ENCODE assay signal across 22 mouse cellular contexts in the genomic region with DNA sequence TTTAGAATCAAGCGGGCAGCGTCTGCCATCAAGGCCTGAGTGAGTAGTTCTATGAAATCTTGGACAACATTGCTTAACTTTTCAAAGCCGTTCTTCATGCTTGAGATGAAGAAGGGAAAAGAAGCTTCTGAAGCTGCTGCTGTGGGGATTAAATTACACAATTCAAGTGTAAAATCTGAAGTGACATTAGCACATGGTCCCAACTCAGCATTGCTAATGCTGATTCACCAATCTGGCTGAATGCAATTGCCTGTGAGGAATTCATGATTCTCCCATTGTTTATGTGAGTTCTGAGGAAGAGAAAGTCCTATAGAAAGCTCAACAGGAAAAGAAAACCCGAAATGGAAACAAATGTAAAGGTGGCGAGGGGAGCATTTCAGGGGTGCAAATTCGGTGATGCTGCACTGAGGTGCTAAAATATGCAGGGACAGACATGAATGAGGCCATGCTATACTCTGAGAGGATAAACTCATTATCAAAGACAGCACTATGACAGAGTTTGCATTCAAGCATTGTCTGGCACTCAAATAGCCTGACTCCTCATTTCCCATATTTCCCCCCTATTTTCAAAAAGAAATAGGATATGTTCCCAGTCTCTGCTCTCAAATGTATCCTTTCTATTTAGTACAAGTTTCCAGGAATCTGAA.
DNase-seq lines count a peak whose midpoint lies in the region; ATAC-seq and TF ChIP-seq lines count a peak whose summit lies in the region.
"Had no signal": no experiment of that assay in that cellular context is flagged by ENCODE, and none has a peak within 500 bp of the region (broad histone marks: within the 10 kb centered on the region; RNA-seq: fewer than 3 reads in every experiment).

No protein-coding gene starts in this region.

- no peaks in the 10 kb centered on the region for H3K9me3 ChIP-seq in embryonic facial prominence, embryonic 14.5 days (ENCODE audit: control insufficient read depth, low read length)
- H3K9me3 ChIP-seq in embryonic facial prominence, embryonic 10.5 days, result no peaks in the 10 kb centered on the region
- H3K9me3 ChIP-seq in forebrain, embryonic 16.5 days (ENCODE audit: control insufficient read depth, low read length), result no peaks in the 10 kb centered on the region
- H3K9me3 ChIP-seq in midbrain, postnatal 0 days (ENCODE audit: low read length), result no peaks in the 10 kb centered on the region
- H3K9me3 ChIP-seq in intestine, embryonic 15.5 days, result no peaks in the 10 kb centered on the region
- H3K9me3 ChIP-seq: embryonic facial prominence, embryonic 12.5 days; G1E; heart, embryonic 12.5 days; kidney, embryonic 15.5 days; limb, embryonic 13.5 days; liver, embryonic 13.5 days; neural tube, embryonic 15.5 days had no signal

- ATAC-seq in embryonic facial prominence, embryonic 14.5 days (ENCODE audit: low read depth), result no peak
- peak; percentile 78 for ATAC-seq in forebrain, embryonic 16.5 days
- ATAC-seq in midbrain, postnatal 0 days (ENCODE audit: low FRiP score), result no peak
- ATAC-seq in intestine, embryonic 15.5 days, result no peak
- ATAC-seq: intestine, postnatal 0 days had no signal

- no peak for TF ChIP-seq CTCF in midbrain, postnatal 0 days (IDR thresholded peaks at IDR 0.05)

- no peak overlapping the region for H3K9ac ChIP-seq in embryonic facial prominence, embryonic 14.5 days (ENCODE audit: low read depth, low read length)
- no peak overlapping the region for H3K9ac ChIP-seq in forebrain, embryonic 16.5 days (replicated peaks; ENCODE audit: low read depth, low read length)
- H3K9ac ChIP-seq in midbrain, postnatal 0 days (replicated peaks; ENCODE audit: low read length, poor library complexity, severe bottlenecking), result no peak overlapping the region
- no peak overlapping the region for H3K9ac ChIP-seq in intestine, embryonic 15.5 days
- H3K9ac ChIP-seq: embryonic facial prominence, embryonic 12.5 days; heart, embryonic 12.5 days; hindbrain, embryonic 14.5 days; kidney, embryonic 15.5 days; limb, embryonic 13.5 days; liver, embryonic 13.5 days; lung, embryonic 14.5 days; neural tube, embryonic 15.5 days had no signal

- WGBS in embryonic facial prominence, embryonic 14.5 days, result 66% methylated on average over 6 of the region's 6 CpGs
- 76% methylated on average over 6 of the region's 6 CpGs for WGBS in embryonic facial prominence, embryonic 10.5 days
- 44% methylated on average over 6 of the region's 6 CpGs for WGBS in forebrain, embryonic 16.5 days
- 24% methylated on average over 6 of the region's 6 CpGs for WGBS in midbrain, postnatal 0 days
- WGBS in intestine, embryonic 15.5 days, result 75% methylated on average over 6 of the region's 6 CpGs

- DNase-seq in embryonic facial prominence, embryonic 14.5 days (ENCODE audit: low spot score), result peak; percentile 47
- DNase-seq in embryonic facial prominence, embryonic 10.5 days (ENCODE audit: low spot score), result no peak
- DNase-seq in brain, adult 2 months (ENCODE audit: low read depth, low spot score), result peak; percentile 14
- peak; percentile 61 for DNase-seq in midbrain, postnatal 0 days (ENCODE audit: low spot score)
- no peak for DNase-seq in layer of hippocampus, adult 11-12 months (ENCODE audit: low spot score)
- DNase-seq: adrenal gland, postnatal 25 days; cerebellum, adult 18-20 months; kidney, postnatal 4 days; liver, embryonic 13.5 days; lung, embryonic 14.5 days; lung, postnatal 36 days; right cerebral cortex, postnatal 4 days had no signal

- no peak overlapping the region for H3K4me2 ChIP-seq in embryonic facial prominence, embryonic 14.5 days (ENCODE audit: low read depth, low read length)
- no peak overlapping the region for H3K4me2 ChIP-seq in forebrain, embryonic 16.5 days (ENCODE audit: low read length)
- H3K4me2 ChIP-seq in midbrain, postnatal 0 days (ENCODE audit: low read depth, low read length, poor library complexity, severe bottlenecking), result no peak overlapping the region
- no peak overlapping the region for H3K4me2 ChIP-seq in intestine, embryonic 15.5 days (replicated peaks)
- H3K4me2 ChIP-seq: embryonic facial prominence, embryonic 12.5 days; heart, embryonic 12.5 days; hindbrain, embryonic 14.5 days; kidney, embryonic 15.5 days; limb, embryonic 13.5 days; liver, embryonic 13.5 days; lung, embryonic 14.5 days; neural tube, embryonic 15.5 days had no signal

- H3K27me3 ChIP-seq in embryonic facial prominence, embryonic 14.5 days (replicated peaks; ENCODE audit: control insufficient read depth, insufficient read depth, low read length), result no peaks in the 10 kb centered on the region
- H3K27me3 ChIP-seq in embryonic facial prominence, embryonic 10.5 days (replicated peaks; ENCODE audit: low read depth, poor library complexity, severe bottlenecking), result no peaks in the 10 kb centered on the region
- no peaks in the 10 kb centered on the region for H3K27me3 ChIP-seq in forebrain, embryonic 16.5 days (replicated peaks; ENCODE audit: control insufficient read depth, insufficient read depth, low read length)
- no peaks in the 10 kb centered on the region for H3K27me3 ChIP-seq in midbrain, postnatal 0 days (ENCODE audit: insufficient read depth, low read length)
- H3K27me3 ChIP-seq in intestine, embryonic 15.5 days (replicated peaks), result no peaks in the 10 kb centered on the region
- H3K27me3 ChIP-seq: embryonic facial prominence, embryonic 12.5 days; heart, embryonic 12.5 days; kidney, embryonic 15.5 days; limb, embryonic 13.5 days; liver, embryonic 13.5 days; neural tube, embryonic 15.5 days had no signal

- no peaks in the 10 kb centered on the region for H3K4me1 ChIP-seq in embryonic facial prominence, embryonic 14.5 days (ENCODE audit: control insufficient read depth, insufficient read depth, low read length)
- H3K4me1 ChIP-seq in embryonic facial prominence, embryonic 10.5 days, result no peaks in the 10 kb centered on the region
- no peaks in the 10 kb centered on the region for H3K4me1 ChIP-seq in forebrain, embryonic 16.5 days (replicated peaks; ENCODE audit: control insufficient read depth, insufficient read depth, low read length)
- no peaks in the 10 kb centered on the region for H3K4me1 ChIP-seq in midbrain, postnatal 0 days (ENCODE audit: insufficient read depth, low read length)
- no peaks in the 10 kb centered on the region for H3K4me1 ChIP-seq in intestine, embryonic 15.5 days (replicated peaks)
- H3K4me1 ChIP-seq: embryonic facial prominence, embryonic 12.5 days; heart, embryonic 12.5 days; kidney, embryonic 15.5 days; limb, embryonic 13.5 days; liver, embryonic 13.5 days; neural tube, embryonic 15.5 days had no signal

- H3K36me3 ChIP-seq in embryonic facial prominence, embryonic 14.5 days (ENCODE audit: control insufficient read depth, insufficient read depth, low read length), result no peaks in the 10 kb centered on the region
- H3K36me3 ChIP-seq in embryonic facial prominence, embryonic 10.5 days (replicated peaks), result no peaks in the 10 kb centered on the region
- H3K36me3 ChIP-seq in forebrain, embryonic 16.5 days (ENCODE audit: control insufficient read depth, insufficient read depth), result no peaks in the 10 kb centered on the region
- H3K36me3 ChIP-seq in midbrain, postnatal 0 days (ENCODE audit: insufficient read depth, low read length), result no peaks in the 10 kb centered on the region
- H3K36me3 ChIP-seq in intestine, embryonic 15.5 days, result no peaks in the 10 kb centered on the region
- H3K36me3 ChIP-seq: embryonic facial prominence, embryonic 12.5 days; G1E; heart, embryonic 12.5 days; kidney, embryonic 15.5 days; limb, embryonic 13.5 days; liver, embryonic 13.5 days; neural tube, embryonic 15.5 days had no signal

- H3K4me3 ChIP-seq in embryonic facial prominence, embryonic 14.5 days (ENCODE audit: low read depth, low read length), result no peak overlapping the region
- no peak overlapping the region for H3K4me3 ChIP-seq in embryonic facial prominence, embryonic 10.5 days
- no peak overlapping the region for H3K4me3 ChIP-seq in forebrain, embryonic 16.5 days (replicated peaks; ENCODE audit: low read length)
- H3K4me3 ChIP-seq in midbrain, postnatal 0 days (ENCODE audit: low read depth, low read length), result no peak overlapping the region
- no peak overlapping the region for H3K4me3 ChIP-seq in intestine, embryonic 15.5 days (replicated peaks)
- H3K4me3 ChIP-seq: embryonic facial prominence, embryonic 12.5 days; heart, embryonic 12.5 days; kidney, embryonic 15.5 days; limb, embryonic 13.5 days; liver, embryonic 13.5 days; neural tube, embryonic 15.5 days had no signal

- no peak overlapping the region for H3K27ac ChIP-seq in embryonic facial prominence, embryonic 14.5 days (replicated peaks; ENCODE audit: low read depth, low read length)
- H3K27ac ChIP-seq in embryonic facial prominence, embryonic 10.5 days (replicated peaks), result no peak overlapping the region
- no peak overlapping the region for H3K27ac ChIP-seq in forebrain, embryonic 16.5 days (ENCODE audit: low read length)
- H3K27ac ChIP-seq in midbrain, postnatal 0 days (ENCODE audit: low read depth, low read length), result no peak overlapping the region
- no peak overlapping the region for H3K27ac ChIP-seq in intestine, embryonic 15.5 days
- H3K27ac ChIP-seq: embryonic facial prominence, embryonic 12.5 days; hindbrain, embryonic 14.5 days; kidney, embryonic 15.5 days; limb, embryonic 13.5 days; liver, embryonic 13.5 days; neural tube, embryonic 15.5 days had no signal

Comparison
In these comparisons a context has a peak if more than half of its experiments do, and no peak if none do; other contexts are left out.
1. DNase-seq: peak in embryonic facial prominence, embryonic 14.5 days (single experiment), brain, adult 2 months (single experiment) and midbrain, postnatal 0 days (single experiment); none in embryonic facial prominence, embryonic 10.5 days (single experiment) and layer of hippocampus, adult 11-12 months (single experiment).